15 mouse cellular contexts compared by ENCODE assay signal in the genomic region with DNA sequence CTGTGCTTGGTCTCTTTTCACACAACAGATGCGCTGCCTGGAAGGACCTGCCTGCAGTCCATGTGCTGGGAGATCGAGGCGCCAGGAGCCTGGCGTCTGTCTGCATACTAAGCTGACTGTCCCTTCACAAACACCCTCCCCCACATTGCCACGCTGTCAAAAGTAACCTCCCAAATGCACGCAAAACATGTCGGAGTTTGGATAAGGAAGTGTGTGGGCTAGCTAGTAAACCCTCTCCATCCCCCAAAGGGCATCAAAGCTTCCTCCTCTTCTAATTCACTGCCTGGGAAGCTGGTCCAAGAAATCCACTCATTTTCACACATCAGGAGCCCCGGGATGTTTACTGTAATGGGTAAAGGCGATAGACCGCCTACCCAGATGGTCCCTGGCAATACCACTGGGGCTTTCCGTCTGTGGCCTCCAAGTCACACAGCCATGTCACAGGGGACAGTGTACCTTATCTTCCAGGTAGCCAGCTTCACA. TPM values are rescaled to one million over a fixed set of nuclear protein-coding genes. Genes with fewer than 3 reads are reported as not detected.
DNase-seq lines count a peak whose midpoint lies in the region; ATAC-seq and TF ChIP-seq lines count a peak whose summit lies in the region.
"Had no signal": no experiment of that assay in that cellular context is flagged by ENCODE, and none has a peak within 500 bp of the region (broad histone marks: within the 10 kb centered on the region; RNA-seq: fewer than 3 reads in every experiment).

No protein-coding gene starts in this region.

- H3K4me2 ChIP-seq in forebrain, embryonic 13.5 days = peak overlapping the region; percentile 23
- peak overlapping the region; percentile 19 for H3K4me2 ChIP-seq in forebrain, embryonic 15.5 days (replicated peaks)
- H3K4me2 ChIP-seq in limb, embryonic 12.5 days = no peak overlapping the region
- no peak overlapping the region for H3K4me2 ChIP-seq in intestine, postnatal 0 days (replicated peaks; ENCODE audit: low read depth)
- H3K4me2 ChIP-seq: liver, embryonic 11.5 days; neural tube, embryonic 12.5 days had no signal

- H3K9me3 ChIP-seq in forebrain, embryonic 13.5 days (replicated peaks) = no peaks in the 10 kb centered on the region
- no peaks in the 10 kb centered on the region for H3K9me3 ChIP-seq in forebrain, embryonic 10.5 days
- H3K9me3 ChIP-seq in forebrain, embryonic 15.5 days = no peaks in the 10 kb centered on the region
- H3K9me3 ChIP-seq in limb, embryonic 12.5 days = no peaks in the 10 kb centered on the region
- H3K9me3 ChIP-seq in intestine, postnatal 0 days (ENCODE audit: control insufficient read depth) = no peaks in the 10 kb centered on the region
- H3K9me3 ChIP-seq: neural tube, embryonic 12.5 days had no signal

- intact Hi-C loops in left cerebral cortex, postnatal 4 days (cut with DNase I) = no loop called here
- intact Hi-C loops in left cerebral cortex, postnatal 14 days (cut with DNase I) = no loop called here

- no peak overlapping the region for H3K9ac ChIP-seq in forebrain, embryonic 13.5 days
- H3K9ac ChIP-seq in forebrain, embryonic 15.5 days (replicated peaks) = no peak overlapping the region
- no peak overlapping the region for H3K9ac ChIP-seq in limb, embryonic 12.5 days (replicated peaks)
- no peak overlapping the region for H3K9ac ChIP-seq in intestine, postnatal 0 days (ENCODE audit: low read depth, low read length)
- H3K9ac ChIP-seq: neural tube, embryonic 12.5 days had no signal

- 0 out of 2 replicates have a peak, but pooled peaks cover 5% of the 10 kb centered on the region for H3K36me3 ChIP-seq in forebrain, embryonic 13.5 days (ENCODE audit: poor library complexity, severe bottlenecking)
- H3K36me3 ChIP-seq in forebrain, embryonic 10.5 days (replicated peaks) = peaks cover 21% of the 10 kb centered on the region
- H3K36me3 ChIP-seq in forebrain, embryonic 15.5 days = no peaks in the 10 kb centered on the region
- H3K36me3 ChIP-seq in limb, embryonic 12.5 days = peaks cover 6% of the 10 kb centered on the region
- peaks cover 5% of the 10 kb centered on the region; the same call in 1 of the 2 replicates for H3K36me3 ChIP-seq in intestine, postnatal 0 days (ENCODE audit: control insufficient read depth, insufficient read depth)
- H3K36me3 ChIP-seq: neural tube, embryonic 12.5 days had no signal

- H3K4me3 ChIP-seq in forebrain, embryonic 13.5 days = no peak overlapping the region
- H3K4me3 ChIP-seq in forebrain, embryonic 10.5 days = no peak overlapping the region
- H3K4me3 ChIP-seq in forebrain, embryonic 15.5 days = no peak overlapping the region
- H3K4me3 ChIP-seq in limb, embryonic 12.5 days (replicated peaks) = no peak overlapping the region
- H3K4me3 ChIP-seq in intestine, postnatal 0 days (ENCODE audit: low read depth, low read length) = no peak overlapping the region
- H3K4me3 ChIP-seq: erythroblast, embryonic 14.5 days; neural tube, embryonic 12.5 days had no signal

- no peak for TF ChIP-seq CTCF in intestine, postnatal 0 days (IDR thresholded peaks at IDR 0.05; ENCODE audit: low read depth)

- peaks cover 80% of the 10 kb centered on the region for H3K4me1 ChIP-seq in forebrain, embryonic 13.5 days
- peaks cover 71% of the 10 kb centered on the region for H3K4me1 ChIP-seq in forebrain, embryonic 10.5 days
- peaks cover 80% of the 10 kb centered on the region for H3K4me1 ChIP-seq in forebrain, embryonic 15.5 days
- peaks cover 72% of the 10 kb centered on the region for H3K4me1 ChIP-seq in limb, embryonic 12.5 days (replicated peaks)
- no peaks in the 10 kb centered on the region for H3K4me1 ChIP-seq in intestine, postnatal 0 days (replicated peaks; ENCODE audit: control insufficient read depth, insufficient read depth, low read length)

- 58% methylated on average over 11 of the region's 11 CpGs for WGBS in forebrain, embryonic 13.5 days
- WGBS in forebrain, embryonic 10.5 days = 91% methylated on average over 11 of the region's 11 CpGs
- WGBS in forebrain, embryonic 15.5 days = 34% methylated on average over 11 of the region's 11 CpGs
- 52% methylated on average over 11 of the region's 11 CpGs for WGBS in limb, embryonic 12.5 days
- 74% methylated on average over 11 of the region's 11 CpGs for WGBS in intestine, postnatal 0 days

- ATAC-seq in forebrain, embryonic 13.5 days = peak; percentile 72
- peak; percentile 51 for ATAC-seq in forebrain, embryonic 15.5 days (replicated peaks)
- ATAC-seq in limb, embryonic 12.5 days (ENCODE audit: insufficient number of reproducible peaks, insufficient read depth, low FRiP score, low TSS enrichment, low read depth) = no peak
- ATAC-seq in intestine, postnatal 0 days = no peak
- ATAC-seq: Patski had no signal

- no peak for DNase-seq in forebrain, embryonic 10.5 days (ENCODE audit: extremely low spot score, low spot score)
- DNase-seq in left cerebral cortex, postnatal 4 days = peak; percentile 73
- DNase-seq in left cerebral cortex, postnatal 14 days (ENCODE audit: low spot score in 2 of 2) = no peak
- no peak for DNase-seq in kidney, adult 9 months
- DNase-seq: adrenal gland, postnatal 25 days; gastrocnemius, postnatal 25 days; right cerebral cortex, postnatal 25 days had no signal

- no peaks in the 10 kb centered on the region for H3K27me3 ChIP-seq in forebrain, embryonic 13.5 days
- H3K27me3 ChIP-seq in forebrain, embryonic 10.5 days (ENCODE audit: poor library complexity, severe bottlenecking) = no peaks in the 10 kb centered on the region
- no peaks in the 10 kb centered on the region for H3K27me3 ChIP-seq in forebrain, embryonic 15.5 days
- H3K27me3 ChIP-seq in limb, embryonic 12.5 days = no peaks in the 10 kb centered on the region
- H3K27me3 ChIP-seq in intestine, postnatal 0 days (replicated peaks; ENCODE audit: control insufficient read depth, insufficient read depth, low read length) = no peaks in the 10 kb centered on the region
- H3K27me3 ChIP-seq: neural tube, embryonic 12.5 days; Patski had no signal

- peak overlapping the region; percentile 91 for H3K27ac ChIP-seq in forebrain, embryonic 13.5 days
- no peak overlapping the region for H3K27ac ChIP-seq in forebrain, embryonic 10.5 days
- H3K27ac ChIP-seq in forebrain, embryonic 15.5 days (replicated peaks) = peak overlapping the region; percentile 92
- H3K27ac ChIP-seq in limb, embryonic 12.5 days = 0 out of 2 replicates have a peak overlapping the region, but pooled peaks have one; percentile 29
- H3K27ac ChIP-seq in intestine, postnatal 0 days (ENCODE audit: low read depth, low read length) = no peak overlapping the region
- H3K27ac ChIP-seq: neural tube, embryonic 12.5 days had no signal

RNA-seq across cellular contexts. Expression of a gene that starts 6.2 kb away (rescaled TPM):
- polyA plus RNA-seq in forebrain, embryonic 13.5 days (2015; fragmentation: Nextera tagmentation; extraction: Ambion mirVana) = 13.0 and 14.2 TPM in 2 replicates
- 16.0 and 17.9 TPM in 2 replicates for polyA plus RNA-seq in forebrain, embryonic 10.5 days (2016; fragmentation: Nextera tagmentation; extraction: Ambion mirVana)
- total RNA-seq in left cerebral cortex, postnatal 4 days (2021) = 10 to 100 TPM; 11.6 to 13.5 TPM
- total RNA-seq in left cerebral cortex, postnatal 14 days (2021) = 10 to 100 TPM; 13.5 to 15.1 TPM
- 12.4 and 12.9 TPM in 2 replicates for polyA plus RNA-seq in forebrain, embryonic 15.5 days (2015; fragmentation: Nextera tagmentation; extraction: Ambion mirVana)
- 16.8 and 17.5 TPM in 2 replicates for polyA plus RNA-seq in limb, embryonic 12.5 days (2016; fragmentation: Nextera tagmentation; extraction: Ambion mirVana)
- 5.9 and 6.6 TPM in 2 replicates for polyA plus RNA-seq in intestine, postnatal 0 days (2015; fragmentation: Nextera tagmentation; extraction: Ambion mirVana)

RNA-seq across cellular contexts. Expression of a gene that starts 50.2 kb away (rescaled TPM):
- 135 and 153 TPM in 2 replicates for polyA plus RNA-seq in forebrain, embryonic 13.5 days (2015; fragmentation: Nextera tagmentation; extraction: Ambion mirVana)
- 139 and 156 TPM in 2 replicates for polyA plus RNA-seq in forebrain, embryonic 10.5 days (2016; fragmentation: Nextera tagmentation; extraction: Ambion mirVana)
- 10 to 100 TPM; 81.9 to 85.9 TPM for total RNA-seq in left cerebral cortex, postnatal 4 days (2021)
- total RNA-seq in left cerebral cortex, postnatal 14 days (2021) = 10 to 100 TPM; 86.8 to 96.7 TPM
- polyA plus RNA-seq in forebrain, embryonic 15.5 days (2015; fragmentation: Nextera tagmentation; extraction: Ambion mirVana) = 144 and 155 TPM in 2 replicates
- 138 and 147 TPM in 2 replicates for polyA plus RNA-seq in limb, embryonic 12.5 days (2016; fragmentation: Nextera tagmentation; extraction: Ambion mirVana)
- 68.9 and 70.4 TPM in 2 replicates for polyA plus RNA-seq in intestine, postnatal 0 days (2015; fragmentation: Nextera tagmentation; extraction: Ambion mirVana)

Comparison
In these comparisons a context has a peak if more than half of its experiments do, and no peak if none do; other contexts are left out.
1. H3K27ac ChIP-seq: peak in forebrain, embryonic 13.5 days (single experiment), forebrain, embryonic 15.5 days (single experiment) and limb, embryonic 12.5 days (single experiment); none in forebrain, embryonic 10.5 days (single experiment) and intestine, postnatal 0 days (single experiment).
2. ATAC-seq: peak in forebrain, embryonic 13.5 days (single experiment) and forebrain, embryonic 15.5 days (single experiment); none in limb, embryonic 12.5 days (single experiment) and intestine, postnatal 0 days (single experiment).
3. H3K4me2 ChIP-seq: peak in forebrain, embryonic 13.5 days (single experiment) and forebrain, embryonic 15.5 days (single experiment); none in limb, embryonic 12.5 days (single experiment) and intestine, postnatal 0 days (single experiment).